Mouse (Mus musculus) heart, embryonic 16.5 days (tissue): ENCODE results near the gene Jund. TPM values are rescaled to one million over a fixed set of nuclear protein-coding genes. Genes with fewer than 3 reads are reported as not detected.
A peak's percentile ranks its signal among the peaks of the same experiment; 100 is the strongest.

ENCODE experiments used
- ATAC-seq: fragments of 200-750 bp; cut with Nextera tagmentation; replicated peaks from 2 replicates; pipeline ENCODE4 v1.8.0; 2017; ENCODE audit warnings: moderate number of reproducible peaks; ENCODE audit not compliant: insufficient read depth, low FRiP score; ENCODE audit errors: extremely low read depth
- H3K27ac ChIP-seq: fragments of 300-500 bp; sonication (generic); 2 replicates; pipeline ENCODE4 v1.5.1; 2014; ENCODE audit warnings: mild to moderate bottlenecking, low read length, control low read depth, moderate library complexity
- H3K27me3 ChIP-seq: fragments of 300-500 bp; sonication (generic); 2 replicates; pipeline ENCODE4 v1.6.1; 2014; ENCODE audit warnings: low read length, mixed read lengths; ENCODE audit not compliant: control insufficient read depth, insufficient read depth
- H3K36me3 ChIP-seq: fragments of 300-500 bp; sonication (generic); 2 replicates; pipeline ENCODE4 v1.6.1; 2014; ENCODE audit not compliant: control insufficient read depth, insufficient read depth
- H3K4me1 ChIP-seq: fragments of 300-500 bp; sonication (generic); 2 replicates; pipeline ENCODE4 v1.6.1; 2014; ENCODE audit warnings: low read length, mixed read lengths; ENCODE audit not compliant: control insufficient read depth, insufficient read depth
- H3K4me2 ChIP-seq: fragments of 300-500 bp; sonication (generic); 2 replicates; pipeline ENCODE4 v1.6.1; 2014; ENCODE audit warnings: low read depth, mild to moderate bottlenecking, control low read depth, low read length
- H3K4me3 ChIP-seq: fragments of 300-500 bp; sonication (generic); 2 replicates; pipeline ENCODE4 v1.5.1; 2014; ENCODE audit warnings: mild to moderate bottlenecking, control low read depth, low read length
- H3K9ac ChIP-seq: fragments of 300-500 bp; sonication (generic); 2 replicates; pipeline ENCODE4 v1.6.1; 2014; ENCODE audit warnings: low read length, control low read depth
- H3K9me3 ChIP-seq: fragments of 300-500 bp; sonication (generic); replicated peaks from 2 replicates; pipeline ENCODE4 v1.6.1; 2016; ENCODE audit warnings: low read length; ENCODE audit not compliant: control insufficient read depth
- WGBS: fragments of 180-500 bp; shearing (Covaris S2); extraction: QIAGEN DNeasy Blood & Tissue Kit; methylation state at CpG from one replicate; pipeline ENCODE4 v1.1.7; 2014; 5-methylcytosine and 5-hydroxymethylcytosine counted together
- polyA plus RNA-seq: library from polyadenylated mRNA; unstranded; fragments of >200 nt; fragmentation: Nextera tagmentation; extraction: Ambion mirVana; gene quantifications from 2 replicates; pipeline ENCODE4 v1.2.1, GENCODE M21; 2015

Gene Jund
- polyA plus RNA-seq, 1 experiment from 2014 or later, result 58.7 TPM

DNA sequence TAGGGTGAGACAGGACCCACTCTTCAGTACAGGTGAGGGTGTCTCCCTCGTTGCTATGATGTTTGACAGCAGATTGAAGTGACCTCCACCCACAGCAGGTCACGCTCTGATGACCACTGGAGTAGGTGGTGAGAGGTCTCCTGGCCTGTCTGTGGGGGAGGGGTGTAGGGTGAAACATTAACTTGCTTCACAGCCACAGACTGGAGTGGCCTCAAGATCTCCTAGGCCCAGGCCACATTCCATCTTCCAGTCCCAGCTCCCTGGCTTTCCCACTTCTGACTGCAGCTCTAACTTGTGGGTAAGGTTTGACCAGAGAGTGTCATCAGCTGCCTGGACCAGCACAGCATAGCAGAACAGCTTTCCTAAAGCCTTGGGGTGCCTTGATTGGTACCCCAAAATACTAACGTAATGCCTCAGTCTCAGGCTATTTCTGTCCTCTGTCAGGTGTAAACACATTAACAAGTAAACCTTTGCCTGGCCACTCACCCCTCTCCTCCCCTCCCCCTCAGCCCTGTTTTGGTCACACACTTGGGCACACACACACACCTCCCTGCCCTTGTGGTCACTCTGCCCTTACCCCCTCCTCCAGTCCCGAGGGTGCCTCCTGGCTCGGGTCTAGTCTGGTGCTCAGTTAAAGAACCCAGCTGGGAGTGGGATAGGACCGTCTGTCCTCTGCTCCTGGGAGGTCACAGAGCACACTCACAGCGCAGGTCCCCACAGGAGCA is 24.9 kb downstream of the Jund start, which contains the start of gene Pde4c:
Pde4c (plus strand) TSS at position 235 of the 725 bp plus-strand sequence.
- no peak within 1 kb of the TSS for H3K4me3 ChIP-seq
- no peaks in the 10 kb centered on the region for H3K9me3 ChIP-seq
- H3K9ac ChIP-seq, result no peak within 1 kb of the TSS
- no peaks in the 10 kb centered on the region for H3K4me1 ChIP-seq
- no peak for ATAC-seq
- peaks cover 22% of the 10 kb centered on the region for H3K27me3 ChIP-seq
- WGBS, result 54% methylated on average over 7 of the region's 7 CpGs
- no peaks in the 10 kb centered on the region for H3K36me3 ChIP-seq
- no peak within 1 kb of the TSS for H3K27ac ChIP-seq
- H3K4me2 ChIP-seq, result no peak within 1 kb of the TSS

DNA sequence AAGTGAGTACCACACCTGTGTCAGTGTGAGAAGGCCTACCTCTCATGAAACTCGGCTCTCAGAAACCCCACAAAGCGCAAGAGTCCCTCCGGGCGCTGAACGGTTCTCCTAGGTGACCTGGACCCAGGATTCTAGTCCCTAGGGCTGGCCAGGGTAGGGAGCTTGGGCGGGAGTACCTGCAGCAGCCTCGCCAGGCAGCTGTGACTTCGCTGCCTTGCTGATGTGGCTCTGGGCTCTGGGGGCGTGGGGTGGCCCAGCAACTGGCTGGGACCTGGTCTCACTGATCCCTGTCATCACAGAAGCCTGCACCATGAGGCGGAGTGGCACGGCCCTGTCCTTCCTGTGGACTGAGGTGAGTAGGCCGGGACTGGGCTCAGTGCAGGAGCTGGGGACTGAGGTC is 25.5 kb downstream of the Jund start:
- WGBS, result 70% methylated on average over 12 of the region's 12 CpGs
- no peaks in the 10 kb centered on the region for H3K4me1 ChIP-seq
- H3K36me3 ChIP-seq, result no peaks in the 10 kb centered on the region
- no peak overlapping the region for H3K4me3 ChIP-seq
- peaks cover 27% of the 10 kb centered on the region for H3K27me3 ChIP-seq
- no peak overlapping the region for H3K27ac ChIP-seq
- no peaks in the 10 kb centered on the region for H3K9me3 ChIP-seq
- H3K4me2 ChIP-seq, result no peak overlapping the region
- no peak overlapping the region for H3K9ac ChIP-seq
- no peak for ATAC-seq

DNA sequence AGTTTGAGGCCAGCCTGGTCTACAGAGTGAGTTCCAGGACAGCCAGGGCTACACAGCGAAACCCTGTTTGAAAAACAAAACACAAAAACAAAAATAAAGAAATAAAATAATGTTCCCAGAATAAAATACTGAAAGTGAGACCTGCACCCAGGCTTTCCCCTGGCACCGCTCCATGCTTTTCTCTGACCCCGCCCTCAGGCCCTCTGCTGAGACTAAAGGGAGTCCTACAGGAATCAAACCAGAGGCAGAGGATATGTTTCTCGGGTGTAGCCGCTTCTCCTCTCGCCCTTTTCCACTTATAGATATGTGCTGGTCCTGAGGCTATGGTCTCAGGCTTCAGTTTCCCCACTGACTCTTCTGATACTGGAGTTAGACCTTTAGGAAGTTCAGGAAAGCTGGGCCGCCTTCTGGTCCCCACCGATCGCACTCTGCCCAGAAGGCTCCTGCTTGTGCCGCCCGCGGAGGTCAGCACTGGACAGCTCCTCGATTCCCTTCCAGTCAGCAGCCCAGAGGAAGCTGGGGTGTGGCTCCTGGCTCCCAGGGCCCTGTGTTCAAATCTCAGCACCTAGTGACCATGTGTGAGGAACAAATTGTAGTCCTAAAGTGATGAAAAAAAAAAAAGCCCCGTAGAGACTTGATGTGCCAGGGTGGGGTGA is 27.2 kb downstream of the Jund start:
- H3K4me3 ChIP-seq, result no peak overlapping the region
- WGBS, result 20% methylated on average over 14 of the region's 14 CpGs
- H3K27me3 ChIP-seq, result peaks cover 40% of the 10 kb centered on the region
- no peak overlapping the region for H3K9ac ChIP-seq
- no peaks in the 10 kb centered on the region for H3K36me3 ChIP-seq
- H3K4me2 ChIP-seq, result no peak overlapping the region
- H3K4me1 ChIP-seq, result no peaks in the 10 kb centered on the region
- H3K27ac ChIP-seq, result no peak overlapping the region
- no peak for ATAC-seq
- H3K9me3 ChIP-seq, result no peaks in the 10 kb centered on the region

DNA sequence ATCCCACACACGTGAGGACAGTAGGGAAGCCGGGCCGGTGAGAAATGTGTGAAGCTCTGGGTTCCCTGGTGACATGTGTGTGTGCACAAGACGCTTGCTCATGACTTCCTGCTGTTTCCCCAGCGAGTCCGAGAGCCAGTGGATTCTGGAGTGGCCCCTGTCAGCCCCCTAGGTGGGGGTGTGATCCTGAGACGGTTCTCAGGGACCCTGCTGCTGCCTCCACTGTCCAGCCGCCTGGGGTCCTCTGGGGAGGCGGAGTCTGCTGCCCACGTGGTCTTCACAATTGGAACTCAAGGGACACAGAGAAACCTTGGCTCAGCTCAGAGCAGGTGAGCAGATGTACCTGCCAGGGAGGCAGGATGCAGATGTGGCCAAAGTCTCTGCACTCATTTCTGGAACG is 28.0 kb downstream of the Jund start:
- no peak overlapping the region for H3K9ac ChIP-seq
- H3K9me3 ChIP-seq, result no peaks in the 10 kb centered on the region
- ATAC-seq, result no peak
- H3K36me3 ChIP-seq, result no peaks in the 10 kb centered on the region
- H3K27ac ChIP-seq, result no peak overlapping the region
- no peaks in the 10 kb centered on the region for H3K4me1 ChIP-seq
- WGBS, result 40% methylated on average over 11 of the region's 11 CpGs
- no peak overlapping the region for H3K4me2 ChIP-seq
- no peak overlapping the region for H3K4me3 ChIP-seq
- peaks cover 45% of the 10 kb centered on the region for H3K27me3 ChIP-seq

DNA sequence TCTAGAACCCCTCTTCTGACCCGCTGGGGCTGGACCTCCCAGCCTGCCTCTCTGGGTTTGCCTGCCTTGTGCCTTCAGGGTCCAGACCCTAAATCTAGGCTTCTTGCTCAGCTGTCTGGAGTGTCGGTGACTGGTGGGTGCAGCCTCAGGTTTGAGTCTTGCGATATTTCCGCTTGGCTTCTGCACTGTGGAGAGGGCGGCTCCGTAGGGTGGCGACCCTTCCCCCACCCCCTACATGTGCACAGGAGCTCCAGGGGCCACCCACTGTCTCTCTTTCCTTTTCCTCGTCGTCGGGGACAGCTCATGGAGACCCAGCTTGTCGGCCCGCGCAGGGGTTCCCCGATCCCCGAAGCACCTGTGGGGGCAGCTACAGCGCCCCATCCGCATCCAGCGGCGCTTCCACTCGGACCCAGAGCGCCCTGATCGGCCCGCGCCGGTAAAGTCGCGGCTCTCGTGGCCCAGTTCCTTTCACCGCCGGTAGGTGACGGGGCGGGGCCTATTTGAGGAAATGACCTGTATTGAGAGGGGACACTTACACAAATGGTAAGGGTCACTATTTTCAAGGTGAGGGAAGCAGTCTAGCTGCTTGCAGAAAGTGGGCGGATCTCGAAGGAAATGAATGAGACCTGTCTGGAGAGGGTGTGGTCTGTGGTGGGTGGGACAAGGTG is 31.2 kb downstream of the Jund start:
- peaks cover 42% of the 10 kb centered on the region for H3K27me3 ChIP-seq
- no peaks in the 10 kb centered on the region for H3K9me3 ChIP-seq
- no peak overlapping the region for H3K27ac ChIP-seq
- no peak for ATAC-seq
- no peaks in the 10 kb centered on the region for H3K36me3 ChIP-seq
- no peaks in the 10 kb centered on the region for H3K4me1 ChIP-seq
- peak overlapping the region; percentile 42 for H3K4me3 ChIP-seq
- H3K4me2 ChIP-seq, result peak overlapping the region; percentile 62
- H3K9ac ChIP-seq, result peak overlapping the region; percentile 45
- 5% methylated on average over 34 of the region's 34 CpGs for WGBS

DNA sequence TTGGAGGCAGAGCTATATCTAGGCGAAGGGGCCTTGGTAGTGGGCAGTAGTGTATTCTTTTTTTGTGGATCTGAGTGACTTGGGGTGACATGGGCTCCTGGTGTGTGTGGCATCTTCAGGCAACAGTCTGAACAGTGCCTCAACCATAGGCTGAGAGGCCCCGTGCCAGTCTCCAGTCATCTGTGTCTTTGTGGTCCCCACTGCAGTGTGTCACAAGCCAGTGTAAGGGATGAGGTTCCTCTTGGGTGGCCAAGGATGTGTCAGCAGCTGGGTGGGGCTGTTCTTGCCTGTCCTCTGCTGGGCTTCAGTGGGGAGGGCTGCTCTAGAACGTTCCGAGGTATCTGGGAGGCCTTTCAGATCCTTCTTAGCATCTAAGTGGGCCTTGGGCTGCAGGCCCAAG is 32.2 kb downstream of the Jund start:
- no peak overlapping the region for H3K4me3 ChIP-seq
- H3K4me2 ChIP-seq, result no peak overlapping the region
- H3K27me3 ChIP-seq, result peaks cover 42% of the 10 kb centered on the region
- WGBS, result 74% methylated on average over 4 of the region's 4 CpGs
- no peak overlapping the region for H3K27ac ChIP-seq
- H3K9me3 ChIP-seq, result no peaks in the 10 kb centered on the region
- H3K9ac ChIP-seq, result no peak overlapping the region
- ATAC-seq, result no peak
- no peaks in the 10 kb centered on the region for H3K4me1 ChIP-seq
- no peaks in the 10 kb centered on the region for H3K36me3 ChIP-seq

DNA sequence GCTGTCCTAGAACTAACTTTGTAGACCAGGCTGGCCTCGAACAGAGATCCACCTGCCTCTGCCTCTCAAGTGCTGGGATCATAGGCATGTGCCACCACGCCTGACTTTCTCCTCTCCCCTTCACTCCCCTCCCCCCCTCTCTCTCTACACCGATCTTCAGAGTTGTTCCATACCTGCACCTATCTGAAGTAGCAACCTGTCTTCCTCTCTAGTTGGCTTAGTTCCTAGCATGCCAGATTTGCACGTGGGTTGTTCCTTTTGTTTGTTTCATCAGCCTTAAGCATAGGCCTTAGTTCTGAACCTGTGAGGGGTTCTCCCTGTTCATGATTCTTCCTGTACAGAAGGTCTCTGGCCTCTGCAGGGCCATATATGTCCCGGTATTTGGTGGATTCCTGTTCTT is 39.0 kb downstream of the Jund start:
- 56% methylated on average over 5 of the region's 5 CpGs for WGBS

DNA sequence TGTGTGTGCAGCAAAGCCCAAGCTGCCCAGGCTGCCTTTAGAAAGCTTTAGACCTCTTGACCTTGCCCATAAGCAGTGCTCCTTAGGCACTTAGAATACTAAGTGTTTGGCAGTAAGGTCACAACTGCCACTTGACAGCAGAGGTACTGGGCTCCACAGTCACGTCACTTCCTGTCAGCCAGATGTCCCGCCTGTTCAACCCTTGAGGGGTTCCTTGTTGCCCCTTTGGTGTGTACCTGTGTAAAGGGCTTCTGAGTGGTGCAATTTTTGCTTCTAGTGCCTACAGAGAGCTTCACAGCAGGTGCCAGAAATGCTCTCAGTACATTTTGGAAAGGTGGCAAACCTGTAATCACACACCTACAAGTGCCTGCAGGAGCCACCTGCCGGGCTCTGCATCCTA is 39.5 kb downstream of the Jund start:
- no peak for ATAC-seq
- H3K4me3 ChIP-seq, result no peak overlapping the region
- no peak overlapping the region for H3K9ac ChIP-seq
- H3K4me1 ChIP-seq, result peaks cover 8% of the 10 kb centered on the region
- WGBS, result 36% methylated on average over 3 of the region's 3 CpGs
- H3K4me2 ChIP-seq, result no peak overlapping the region
- H3K9me3 ChIP-seq, result no peaks in the 10 kb centered on the region
- no peaks in the 10 kb centered on the region for H3K36me3 ChIP-seq
- H3K27me3 ChIP-seq, result peaks cover 21% of the 10 kb centered on the region
- H3K27ac ChIP-seq, result no peak overlapping the region

More for the DNA sequence above, 39.0 kb downstream of the Jund start:
- Histone ChIP-seq H3K27me3 (peaks cover 16% of the 10 kb centered on the region), H3K4me2 (no peak overlapping the region), H3K9ac (no peak overlapping the region), H3K4me3 (no peak overlapping the region), H3K9me3 (no peaks in the 10 kb centered on the region), H3K36me3 (no peaks in the 10 kb centered on the region), H3K4me1 (peaks cover 5% of the 10 kb centered on the region), H3K27ac (no peak overlapping the region)
- no peak for ATAC-seq

DNA sequence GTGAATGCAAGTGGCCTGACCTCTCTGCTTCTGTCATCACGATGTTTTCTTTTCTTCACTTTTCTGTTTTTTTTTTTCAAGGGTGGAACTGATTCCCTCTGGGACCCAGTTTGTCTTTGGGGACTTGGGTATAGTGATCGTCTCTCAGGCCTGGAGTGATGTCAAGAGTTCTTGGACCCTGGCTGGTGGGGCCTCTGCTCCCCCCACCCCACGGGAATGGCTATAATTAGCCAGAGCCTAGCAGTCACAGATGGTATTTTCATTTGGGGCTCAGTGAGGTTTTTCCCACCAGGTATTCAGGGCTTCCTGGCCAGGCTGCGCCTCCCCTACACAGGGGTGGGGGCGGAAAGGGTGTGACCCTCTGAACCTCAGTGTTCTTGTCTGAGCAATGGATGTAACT is 42.9 kb downstream of the Jund start:
- H3K4me1 ChIP-seq, result peaks cover 20% of the 10 kb centered on the region
- no peak overlapping the region for H3K4me3 ChIP-seq
- no peaks in the 10 kb centered on the region for H3K9me3 ChIP-seq
- 38% methylated on average over 5 of the region's 5 CpGs for WGBS
- no peaks in the 10 kb centered on the region for H3K36me3 ChIP-seq
- peaks cover 52% of the 10 kb centered on the region for H3K27me3 ChIP-seq
- ATAC-seq, result no peak
- no peak overlapping the region for H3K27ac ChIP-seq
- no peak overlapping the region for H3K4me2 ChIP-seq
- no peak overlapping the region for H3K9ac ChIP-seq
